Mouse (Mus musculus): Measurements from ENCODE around the gene Gm27029. TPM values are rescaled to one million over a fixed set of nuclear protein-coding genes. Genes with fewer than 3 reads are reported as not detected.
A peak's percentile ranks its signal among the peaks of the same experiment; 100 is the strongest.
"Not testable (repeated sequence)": the region's sequence is repeated elsewhere in the genome, so short reads cannot be mapped to it uniquely, and the experiment has no call there.

Gene Gm27029
- polyA plus RNA-seq, 1 experiment from 2014 or later, result 8.2 TPM

DNA sequence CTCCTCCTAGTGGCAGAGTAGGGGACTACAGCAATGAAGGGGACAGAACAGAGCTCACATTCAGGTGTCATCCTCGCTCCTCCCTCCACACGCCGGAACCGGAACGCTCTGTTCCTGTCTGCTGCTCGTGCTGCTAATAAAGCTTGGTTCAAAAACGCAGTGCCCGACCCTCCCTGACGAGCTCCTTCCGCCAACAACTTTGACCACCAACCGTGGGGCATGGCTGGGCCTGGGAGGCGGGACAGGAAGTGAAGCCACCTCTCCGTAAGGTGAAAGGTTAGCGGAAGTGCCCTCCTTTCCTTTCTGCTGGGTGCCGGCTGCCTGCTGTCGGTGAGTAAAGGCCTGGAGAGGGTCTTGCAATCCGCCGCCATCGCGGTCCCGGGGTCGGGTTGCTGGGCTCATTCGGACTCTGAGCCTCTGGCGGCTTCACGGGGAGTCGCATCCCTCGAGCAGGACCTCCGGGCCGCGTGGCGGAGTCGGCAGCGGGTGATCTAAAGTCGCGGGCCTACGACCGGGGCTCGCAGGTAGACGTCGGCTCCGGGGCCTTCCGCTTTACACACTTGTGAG is 17.6 kb upstream of the Gm27029 start, which contains the start of gene Rpl27:
Gene Rpl27 (plus strand): TSS at position 172 of the 567 bp plus-strand sequence.
- H3K9ac ChIP-seq (ENCODE audit: low read length), result peak within 1 kb of the TSS; percentile 89
- H3K9me3 ChIP-seq (ENCODE audit: control insufficient read depth, low read length), result no peaks in the 10 kb centered on the region

DNA sequence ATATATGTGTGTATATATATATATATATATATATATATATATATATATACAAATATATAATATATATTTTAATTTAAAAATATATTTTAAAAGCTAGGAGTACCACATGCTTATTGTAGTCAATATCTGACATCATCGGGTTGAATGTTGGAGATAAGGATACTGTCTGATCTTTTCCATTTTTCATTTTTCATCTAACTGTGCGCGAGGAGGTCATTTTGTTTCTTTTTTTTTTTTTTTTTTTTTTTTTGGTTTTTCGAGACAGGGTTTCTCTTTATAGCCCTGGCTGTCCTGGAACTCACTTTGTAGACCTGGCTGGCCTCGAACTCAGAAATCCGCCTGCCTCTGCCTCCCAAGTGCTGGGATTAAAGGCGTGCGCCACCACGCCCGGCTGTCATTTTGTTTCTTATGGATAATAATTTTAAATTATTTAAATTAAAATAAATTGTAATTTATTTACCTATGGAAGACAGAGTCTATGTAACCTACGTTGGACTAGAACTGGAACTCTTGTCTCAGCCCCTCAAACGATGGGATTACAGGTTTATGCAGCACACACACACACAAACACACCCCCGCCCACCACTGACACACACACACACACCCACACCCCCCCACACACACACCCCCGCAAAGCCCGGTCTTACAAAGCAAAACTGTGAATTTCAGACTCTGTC is 17.0 kb upstream of the Gm27029 start:
- ATAC-seq (replicated peaks; ENCODE audit: low FRiP score), result 0 out of 2 replicates have a peak, but pooled peaks have one; percentile 12
- peak overlapping the region; percentile 40; the same call in 1 of the 2 replicates for H3K4me2 ChIP-seq (ENCODE audit: low read depth, low read length, severe bottlenecking)
- H3K9me3 ChIP-seq (ENCODE audit: control insufficient read depth, low read length); H3K4me1 ChIP-seq (replicated peaks; ENCODE audit: control insufficient read depth, insufficient read depth, low read length); H3K27ac ChIP-seq (ENCODE audit: low read depth, low read length); DNase-seq (ENCODE audit: low spot score); H3K9ac ChIP-seq (ENCODE audit: low read length); H3K27me3 ChIP-seq (ENCODE audit: control insufficient read depth, insufficient read depth, low read length): not testable (repeated sequence)
- peak overlapping the region; percentile 90; the same call in 1 of the 2 replicates for H3K4me3 ChIP-seq (ENCODE audit: low read depth, low read length)
- WGBS, result 36% methylated on average over 14 of the region's 15 CpGs
- peaks cover 15% of the 10 kb centered on the region; the same call in 1 of the 2 replicates for H3K36me3 ChIP-seq (ENCODE audit: control insufficient read depth, insufficient read depth, low read length)

More for the DNA sequence above, 17.6 kb upstream of the Gm27029 start, which contains the start of gene Rpl27:
- H3K4me2 ChIP-seq (ENCODE audit: low read depth, low read length, severe bottlenecking), result peak within 1 kb of the TSS; percentile 92
- H3K36me3 ChIP-seq (ENCODE audit: control insufficient read depth, insufficient read depth, low read length), result peaks cover 15% of the 10 kb centered on the region; the same call in 1 of the 2 replicates
- peak within 1 kb of the TSS; percentile 77 for H3K27ac ChIP-seq (ENCODE audit: low read depth, low read length)
- H3K27me3 ChIP-seq (ENCODE audit: control insufficient read depth, insufficient read depth, low read length), result no peaks in the 10 kb centered on the region
- WGBS, result under 1% methylated on average over 42 of the region's 42 CpGs
- ATAC-seq (replicated peaks; ENCODE audit: low FRiP score) (peak; percentile 97), DNase-seq (ENCODE audit: low spot score) (peak; percentile 99)
- peak within 1 kb of the TSS; percentile 90 for H3K4me3 ChIP-seq (ENCODE audit: low read depth, low read length)
- peaks cover 7% of the 10 kb centered on the region for H3K4me1 ChIP-seq (replicated peaks; ENCODE audit: control insufficient read depth, insufficient read depth, low read length)

GRCm38 (mm10) chr11:101438006-101438405 is 13.4 kb upstream of the Gm27029 start:
- not testable (repeated sequence) for H3K36me3 ChIP-seq (ENCODE audit: control insufficient read depth, insufficient read depth, low read length); H3K4me1 ChIP-seq (replicated peaks; ENCODE audit: control insufficient read depth, insufficient read depth, low read length); ATAC-seq (replicated peaks; ENCODE audit: low FRiP score); H3K4me3 ChIP-seq (ENCODE audit: low read depth, low read length); H3K9me3 ChIP-seq (ENCODE audit: control insufficient read depth, low read length); H3K27me3 ChIP-seq (ENCODE audit: control insufficient read depth, insufficient read depth, low read length); H3K27ac ChIP-seq (ENCODE audit: low read depth, low read length); H3K4me2 ChIP-seq (ENCODE audit: low read depth, low read length, severe bottlenecking); H3K9ac ChIP-seq (ENCODE audit: low read length); DNase-seq (ENCODE audit: low spot score)
- WGBS, result 59% methylated on average over 3 of the region's 3 CpGs

- Histone ChIP-seq H3K27me3 (ENCODE audit: control insufficient read depth, insufficient read depth, low read length) (no peaks in the 10 kb centered on the region), H3K9me3 (ENCODE audit: control insufficient read depth, low read length) (no peaks in the 10 kb centered on the region), H3K36me3 (ENCODE audit: control insufficient read depth, insufficient read depth, low read length) (peaks cover 5% of the 10 kb centered on the region; the same call in 1 of the 2 replicates), H3K9ac (ENCODE audit: low read length) (no peak overlapping the region), H3K4me3 (ENCODE audit: low read depth, low read length) (no peak overlapping the region), H3K4me2 (ENCODE audit: low read depth, low read length, severe bottlenecking) (no peak overlapping the region), H3K4me1 (replicated peaks; ENCODE audit: control insufficient read depth, insufficient read depth, low read length) (no peaks in the 10 kb centered on the region), H3K27ac (ENCODE audit: low read depth, low read length) (no peak overlapping the region)
- no peak for DNase-seq (ENCODE audit: low spot score)
- WGBS, result 59% methylated on average over 4 of the region's 4 CpGs
- ATAC-seq (replicated peaks; ENCODE audit: low FRiP score), result no peak
These were observed 12.3 kb upstream of the Gm27029 start for GRCm38 (mm10) chr11:101436916-101437315.

- Histone ChIP-seq H3K9ac (ENCODE audit: low read length) (no peak overlapping the region), H3K9me3 (ENCODE audit: control insufficient read depth, low read length) (no peaks in the 10 kb centered on the region)
These were observed 11.2 kb upstream of the Gm27029 start for GRCm38 (mm10) chr11:101435831-101436230.

GRCm38 (mm10) chr11:101433396-101433795 is 8.8 kb upstream of the Gm27029 start:
- no peak overlapping the region for H3K4me2 ChIP-seq (ENCODE audit: low read depth, low read length, severe bottlenecking)
- DNase-seq (ENCODE audit: low spot score), result no peak
- H3K9me3 ChIP-seq (ENCODE audit: control insufficient read depth, low read length), result no peaks in the 10 kb centered on the region
- WGBS, result 93% methylated on average over 13 of the region's 13 CpGs
- no peaks in the 10 kb centered on the region for H3K4me1 ChIP-seq (replicated peaks; ENCODE audit: control insufficient read depth, insufficient read depth, low read length)
- ATAC-seq (replicated peaks; ENCODE audit: low FRiP score), result no peak
- H3K36me3 ChIP-seq (ENCODE audit: control insufficient read depth, insufficient read depth, low read length), result peaks cover 9% of the 10 kb centered on the region; the same call in 1 of the 2 replicates
- H3K27me3 ChIP-seq (ENCODE audit: control insufficient read depth, insufficient read depth, low read length), result no peaks in the 10 kb centered on the region
- H3K9ac ChIP-seq (ENCODE audit: low read length), result no peak overlapping the region
- no peak overlapping the region for H3K4me3 ChIP-seq (ENCODE audit: low read depth, low read length)
- H3K27ac ChIP-seq (ENCODE audit: low read depth, low read length), result no peak overlapping the region

More at GRCm38 (mm10) chr11:101435831-101436230, 11.2 kb upstream of the Gm27029 start:
- Histone ChIP-seq H3K4me3 (ENCODE audit: low read depth, low read length) (no peak overlapping the region), H3K27ac (ENCODE audit: low read depth, low read length) (no peak overlapping the region), H3K27me3 (ENCODE audit: control insufficient read depth, insufficient read depth, low read length) (no peaks in the 10 kb centered on the region), H3K36me3 (ENCODE audit: control insufficient read depth, insufficient read depth, low read length) (peaks cover 5% of the 10 kb centered on the region; the same call in 1 of the 2 replicates), H3K4me1 (replicated peaks; ENCODE audit: control insufficient read depth, insufficient read depth, low read length) (no peaks in the 10 kb centered on the region), H3K4me2 (ENCODE audit: low read depth, low read length, severe bottlenecking) (no peak overlapping the region)
- WGBS, result 87% methylated on average over 4 of the region's 4 CpGs
- DNase-seq (ENCODE audit: low spot score) (no peak), ATAC-seq (replicated peaks; ENCODE audit: low FRiP score) (no peak)

- Histone ChIP-seq H3K36me3 (ENCODE audit: control insufficient read depth, insufficient read depth, low read length) (peaks cover 9% of the 10 kb centered on the region; the same call in 1 of the 2 replicates), H3K9me3 (ENCODE audit: control insufficient read depth, low read length) (no peaks in the 10 kb centered on the region), H3K4me3 (ENCODE audit: low read depth, low read length) (no peak overlapping the region), H3K27me3 (ENCODE audit: control insufficient read depth, insufficient read depth, low read length) (no peaks in the 10 kb centered on the region), H3K27ac (ENCODE audit: low read depth, low read length) (no peak overlapping the region), H3K4me2 (ENCODE audit: low read depth, low read length, severe bottlenecking) (no peak overlapping the region), H3K4me1 (replicated peaks; ENCODE audit: control insufficient read depth, insufficient read depth, low read length) (no peaks in the 10 kb centered on the region), H3K9ac (ENCODE audit: low read length) (no peak overlapping the region)
- DNase-seq (ENCODE audit: low spot score) (no peak), ATAC-seq (replicated peaks; ENCODE audit: low FRiP score) (no peak)
- 91% methylated on average over 9 of the region's 9 CpGs for WGBS
These were observed 6.7 kb upstream of the Gm27029 start for GRCm38 (mm10) chr11:101431327-101431726.

GRCm38 (mm10) chr11:101426165-101426564 is 1.6 kb upstream of the Gm27029 start:
- ATAC-seq (replicated peaks; ENCODE audit: low FRiP score) (no peak), DNase-seq (ENCODE audit: low spot score) (no peak)
- H3K9ac ChIP-seq (ENCODE audit: low read length), result peak overlapping the region; percentile 78
- peaks cover 4% of the 10 kb centered on the region; the same call in 1 of the 2 replicates for H3K36me3 ChIP-seq (ENCODE audit: control insufficient read depth, insufficient read depth, low read length)
- 72% methylated on average over 8 of the region's 8 CpGs for WGBS
- no peak overlapping the region for H3K27ac ChIP-seq (ENCODE audit: low read depth, low read length)
- H3K9me3 ChIP-seq (ENCODE audit: control insufficient read depth, low read length), result no peaks in the 10 kb centered on the region
- H3K4me1 ChIP-seq (replicated peaks; ENCODE audit: control insufficient read depth, insufficient read depth, low read length), result peaks cover 7% of the 10 kb centered on the region; the same call in 1 of the 2 replicates
- peak overlapping the region; percentile 84 for H3K4me2 ChIP-seq (ENCODE audit: low read depth, low read length, severe bottlenecking)
- no peaks in the 10 kb centered on the region for H3K27me3 ChIP-seq (ENCODE audit: control insufficient read depth, insufficient read depth, low read length)
- peak overlapping the region; percentile 95 for H3K4me3 ChIP-seq (ENCODE audit: low read depth, low read length)
